Mouse (Mus musculus): ENCODE measurements around the gene Slc9a5.

The Slc9a5 gene

GRCm38 (mm10) chr8:105409947-105410346, 61.3 kb downstream of the Slc9a5 start:
- DNase-seq (ENCODE audit: low spot score) = no peak

GRCm38 (mm10) chr8:105413391-105413790, 64.7 kb downstream of the Slc9a5 start, which contains the start of the genes Kctd19 and Lrrc36:
Kctd19 (minus strand) TSS chr8:105413502.
Lrrc36 (plus strand) TSS chr8:105413571.
- peak; percentile 88 for DNase-seq (ENCODE audit: low spot score)

GRCm38 (mm10) chr8:105418992-105419391, 70.3 kb downstream of the Slc9a5 start:
- no peak for DNase-seq (ENCODE audit: low spot score)

All from testis, postnatal 14 days (tissue).